Mouse (Mus musculus) bone marrow macrophage, adult 2 months (primary cell): ENCODE data around the gene R3hdml.

Source experiments
- CTCF ChIP-seq: IDR thresholded peaks from 2 replicates; pipeline ENCODE4 v1.5.1; 2012; ENCODE audit warnings: low read depth, mild to moderate bottlenecking, low read length, moderate library complexity
- POLR2A ChIP-seq: IDR thresholded peaks from 2 replicates; pipeline ENCODE4 v1.6.1; 2012; ENCODE audit warnings: mild to moderate bottlenecking, low read depth, low read length, borderline replicate concordance

GRCm38 (mm10) chr2:163468866-163469265 lies 23.3 kb upstream of the R3hdml start:
- TF ChIP-seq CTCF (no peak), POLR2A (no peak)
